In the genomic region with DNA sequence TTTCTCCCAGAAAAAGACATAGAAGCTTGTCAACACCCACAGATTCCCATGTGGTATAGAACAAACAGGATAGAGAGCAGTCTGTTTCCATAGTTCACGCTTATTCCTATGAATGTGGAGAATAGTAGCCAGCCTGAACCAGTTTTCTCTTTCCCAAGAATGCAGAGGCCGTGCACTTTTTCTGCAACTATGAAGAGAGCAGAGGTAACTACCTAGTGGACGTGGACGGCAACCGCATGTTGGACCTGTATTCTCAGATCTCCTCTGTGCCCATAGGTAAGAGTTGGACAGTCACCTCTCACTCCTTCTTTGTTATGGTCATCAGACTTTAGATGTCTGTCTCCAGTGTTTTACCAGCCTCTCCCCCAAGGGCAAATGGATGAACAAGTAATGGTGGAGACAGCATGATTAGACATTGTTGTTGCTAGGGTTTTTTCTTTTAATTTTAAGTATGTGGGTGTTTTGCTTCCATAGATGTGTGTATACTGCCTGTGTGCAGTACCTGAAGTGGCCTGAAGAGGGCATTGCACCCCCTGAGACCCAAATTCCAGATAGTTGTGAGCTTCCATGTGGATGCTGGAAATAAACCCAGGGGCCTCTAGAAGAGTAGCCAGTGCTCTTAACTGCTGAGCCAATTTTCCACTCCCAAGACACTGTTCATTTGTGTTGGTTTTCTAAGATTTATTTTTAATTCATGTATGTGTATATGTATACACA, we compare ENCODE assay signal across 25 mouse cellular contexts. TPM values are rescaled to one million over a fixed set of nuclear protein-coding genes. Genes with fewer than 3 reads are reported as not detected.
DNase-seq lines count a peak whose midpoint lies in the region; ATAC-seq and TF ChIP-seq lines count a peak whose summit lies in the region.
"Had no signal": no experiment of that assay in that cellular context is flagged by ENCODE, and none has a peak within 500 bp of the region (broad histone marks: within the 10 kb centered on the region; RNA-seq: fewer than 3 reads in every experiment).

No protein-coding gene starts in this region.

- intact Hi-C loops in heart, adult 2 months (cut with DNase I) = no loop called here
- intact Hi-C loops in left cerebral cortex, postnatal 10 days (cut with DNase I) = no loop called here

- DNase-seq in heart, adult 2 months = no peak
- no peak for DNase-seq in liver, embryonic 14.5 days (ENCODE audit: low read depth in 3 of 3, low spot score in 3 of 3)
- no peak for DNase-seq in brain, embryonic 14.5 days (ENCODE audit: low read depth)
- DNase-seq in yolk sac, embryonic 10.5 days (ENCODE audit: low spot score) = no peak
- no peak for DNase-seq in left cerebral cortex, postnatal 10 days (ENCODE audit: extremely low spot score in 1 of 2, low spot score in 2 of 2)
- DNase-seq: adrenal gland, adult 8-10 months; B cell, adult 2 months; cerebellum, adult 18-20 months; cerebellum, postnatal 36 days; kidney, adult 9 months; kidney, postnatal 4 days; left cerebral cortex, postnatal 4 days; lung, postnatal 4 days; right cerebral cortex, postnatal 4 days had no signal

- ATAC-seq in heart, embryonic 12.5 days (ENCODE audit: insufficient number of reproducible peaks, low FRiP score) = no peak
- ATAC-seq in liver, embryonic 14.5 days (ENCODE audit: insufficient read depth) = no peak
- no peak for ATAC-seq in liver, embryonic 12.5 days
- ATAC-seq: forebrain, embryonic 15.5 days had no signal

- H3K79me2 ChIP-seq in heart, adult 2 months (replicated peaks; ENCODE audit: control insufficient read depth, insufficient read depth, low read length) = no peaks in the 10 kb centered on the region

- H3K36me3 ChIP-seq in heart, adult 2 months (ENCODE audit: control insufficient read depth, insufficient read depth, low read length) = no peaks in the 10 kb centered on the region
- peaks cover 52% of the 10 kb centered on the region for H3K36me3 ChIP-seq in heart, embryonic 12.5 days
- H3K36me3 ChIP-seq in liver, embryonic 14.5 days (replicated peaks; ENCODE audit: control insufficient read depth, insufficient read depth, low read depth) = no peaks in the 10 kb centered on the region
- H3K36me3 ChIP-seq in liver, embryonic 12.5 days = peaks cover 26% of the 10 kb centered on the region
- no peaks in the 10 kb centered on the region for H3K36me3 ChIP-seq in E14TG2a.4 (ENCODE audit: insufficient read depth, low read length)
- H3K36me3 ChIP-seq: G1E had no signal

- TF ChIP-seq POLR2A in heart, adult 2 months (IDR thresholded peaks at IDR 0.05; ENCODE audit: insufficient read depth, low read depth, low read length) = no peak
- no peak for TF ChIP-seq POLR2A in brain, embryonic 14.5 days (IDR thresholded peaks at IDR 0.05; ENCODE audit: borderline replicate concordance, extremely low read depth, insufficient read depth, insufficient read length, poor library complexity, severe bottlenecking)

- TF ChIP-seq CTCF in heart, adult 2 months (IDR thresholded peaks at IDR 0.05) = peak; percentile 54
- peak; percentile 54 for TF ChIP-seq CTCF in liver, embryonic 14.5 days (IDR thresholded peaks at IDR 0.05; ENCODE audit: low read depth)
- peak; percentile 100 for TF ChIP-seq CTCF in E14TG2a.4 (conservative IDR thresholded peaks at IDR 0.05; ENCODE audit: low read length)
- TF ChIP-seq CTCF in brain, embryonic 14.5 days (IDR thresholded peaks at IDR 0.05; ENCODE audit: borderline replicate concordance, extremely low read depth, insufficient read depth, insufficient read length) = peak; percentile 41; the same call in 1 of the 2 replicates

- H3K27me3 ChIP-seq in heart, adult 2 months (ENCODE audit: control insufficient read depth, insufficient read depth, low read length) = no peaks in the 10 kb centered on the region
- no peaks in the 10 kb centered on the region for H3K27me3 ChIP-seq in heart, embryonic 12.5 days (replicated peaks)
- H3K27me3 ChIP-seq in liver, embryonic 14.5 days (ENCODE audit: control insufficient read depth, insufficient read depth, low read length) = no peaks in the 10 kb centered on the region
- H3K27me3 ChIP-seq in liver, embryonic 12.5 days (replicated peaks) = no peaks in the 10 kb centered on the region
- H3K27me3 ChIP-seq in E14TG2a.4 (ENCODE audit: insufficient read depth, low read length) = no peaks in the 10 kb centered on the region
- H3K27me3 ChIP-seq: forebrain, embryonic 15.5 days; hindbrain, embryonic 15.5 days; liver, embryonic 15.5 days; neural tube, embryonic 15.5 days had no signal

- no peaks in the 10 kb centered on the region for H3K4me1 ChIP-seq in heart, adult 2 months (ENCODE audit: control insufficient read depth, insufficient read depth, low read length)
- no peaks in the 10 kb centered on the region for H3K4me1 ChIP-seq in heart, embryonic 12.5 days (replicated peaks)
- H3K4me1 ChIP-seq in liver, embryonic 14.5 days (replicated peaks; ENCODE audit: control insufficient read depth in 2 of 2, insufficient read depth in 2 of 2, low read length in 1 of 2) = no peaks in the 10 kb centered on the region
- no peaks in the 10 kb centered on the region for H3K4me1 ChIP-seq in liver, embryonic 12.5 days
- peaks cover 27% of the 10 kb centered on the region for H3K4me1 ChIP-seq in E14TG2a.4 (replicated peaks; ENCODE audit: low read depth, low read length)
- H3K4me1 ChIP-seq: embryonic facial prominence, embryonic 10.5 days; forebrain, embryonic 15.5 days; hindbrain, embryonic 15.5 days; neural tube, embryonic 15.5 days had no signal

- no peak overlapping the region for H3K4me2 ChIP-seq in heart, embryonic 12.5 days
- H3K4me2 ChIP-seq in liver, embryonic 14.5 days (ENCODE audit: low read depth) = no peak overlapping the region
- H3K4me2 ChIP-seq in liver, embryonic 12.5 days = no peak overlapping the region
- H3K4me2 ChIP-seq: forebrain, embryonic 15.5 days; hindbrain, embryonic 15.5 days; liver, embryonic 15.5 days; midbrain, embryonic 11.5 days; neural tube, embryonic 15.5 days had no signal

- no peak overlapping the region for H3K27ac ChIP-seq in heart, adult 2 months
- no peak overlapping the region for H3K27ac ChIP-seq in heart, embryonic 12.5 days (ENCODE audit: poor library complexity, severe bottlenecking)
- H3K27ac ChIP-seq in liver, embryonic 14.5 days = no peak overlapping the region
- H3K27ac ChIP-seq in liver, embryonic 12.5 days = no peak overlapping the region
- H3K27ac ChIP-seq: embryonic facial prominence, embryonic 10.5 days; forebrain, embryonic 15.5 days; hindbrain, embryonic 15.5 days; liver, embryonic 15.5 days; neural tube, embryonic 15.5 days had no signal

- no peak overlapping the region for H3K4me3 ChIP-seq in heart, adult 2 months
- no peak overlapping the region for H3K4me3 ChIP-seq in heart, embryonic 12.5 days
- no peak overlapping the region for H3K4me3 ChIP-seq in liver, embryonic 14.5 days (ENCODE audit: insufficient read depth in 1 of 2, low read depth in 2 of 2, low read length in 2 of 2)
- no peak overlapping the region for H3K4me3 ChIP-seq in liver, embryonic 12.5 days
- no peak overlapping the region for H3K4me3 ChIP-seq in E14TG2a.4 (replicated peaks; ENCODE audit: low read length)
- H3K4me3 ChIP-seq: embryonic facial prominence, embryonic 10.5 days; erythroblast, embryonic 14.5 days; forebrain, embryonic 15.5 days; hindbrain, embryonic 15.5 days; liver, embryonic 15.5 days; neural tube, embryonic 15.5 days had no signal

- no peak overlapping the region for H3K9ac ChIP-seq in heart, adult 2 months (ENCODE audit: low read depth, low read length)
- no peak overlapping the region for H3K9ac ChIP-seq in heart, embryonic 12.5 days
- no peak overlapping the region for H3K9ac ChIP-seq in liver, embryonic 14.5 days (replicated peaks)
- H3K9ac ChIP-seq in liver, embryonic 12.5 days = no peak overlapping the region
- H3K9ac ChIP-seq: forebrain, embryonic 15.5 days; hindbrain, embryonic 15.5 days; liver, embryonic 15.5 days; neural tube, embryonic 15.5 days had no signal

- TF ChIP-seq EP300 in heart, adult 2 months (IDR thresholded peaks at IDR 0.05; ENCODE audit: insufficient read depth, low read depth, low read length) = no peak
- TF ChIP-seq EP300 in liver, embryonic 14.5 days (IDR thresholded peaks at IDR 0.05; ENCODE audit: low read depth) = no peak

- H3K9me3 ChIP-seq in heart, embryonic 12.5 days (replicated peaks) = peaks cover 13% of the 10 kb centered on the region
- no peaks in the 10 kb centered on the region; the same call in none of the 2 replicates for H3K9me3 ChIP-seq in liver, embryonic 14.5 days (ENCODE audit: control insufficient read depth, low read length)
- 0 out of 2 replicates have a peak, but pooled peaks cover 4% of the 10 kb centered on the region for H3K9me3 ChIP-seq in liver, embryonic 12.5 days (replicated peaks)
- H3K9me3 ChIP-seq in E14TG2a.4 (ENCODE audit: low read length) = no peaks in the 10 kb centered on the region
- H3K9me3 ChIP-seq: embryonic facial prominence, embryonic 10.5 days; forebrain, embryonic 15.5 days; G1E; hindbrain, embryonic 15.5 days; liver, embryonic 15.5 days; neural tube, embryonic 15.5 days had no signal

- 91% methylated on average over 5 of the region's 5 CpGs for WGBS in heart, adult 2 months
- 88% methylated on average over 5 of the region's 5 CpGs for WGBS in heart, embryonic 12.5 days
- WGBS in liver, embryonic 14.5 days (ENCODE audit: insufficient replicate concordance) = 77% methylated on average over 5 of the region's 5 CpGs
- WGBS in liver, embryonic 12.5 days (ENCODE audit: insufficient replicate concordance) = 81% methylated on average over 5 of the region's 5 CpGs

RNA-seq across cellular contexts. Expression of a gene that starts 54.7 kb away (rescaled TPM):
- 10 to 100 TPM; 28.8 to 29.1 TPM for total RNA-seq in heart, adult 2 months (2021)
- 38.8 and 50.2 TPM in 2 replicates for polyA plus RNA-seq in heart, adult 2 months (2012; rRNA removed)
- 43.1 and 43.3 TPM in 2 replicates for polyA plus RNA-seq in heart, embryonic 12.5 days (2016; fragmentation: Nextera tagmentation; extraction: Ambion mirVana)
- polyA plus RNA-seq in liver, embryonic 14.5 days (2012; rRNA removed) = 22.1 and 23.0 TPM in 2 replicates
- polyA plus RNA-seq in liver, embryonic 14.5 days (2014; fragmentation: Nextera tagmentation; extraction: Ambion mirVana) = 25.4 and 25.5 TPM in 2 replicates
- 41.6 and 42.4 TPM in 2 replicates for polyA plus RNA-seq in liver, embryonic 12.5 days (2016; fragmentation: Nextera tagmentation; extraction: Ambion mirVana)
- 56.6 and 62.4 TPM in 2 replicates for polyA plus RNA-seq in brain, embryonic 14.5 days (2012; rRNA removed)
- total RNA-seq in left cerebral cortex, postnatal 10 days (2021) = 10 to 100 TPM; 30.3 to 34.4 TPM

RNA-seq across cellular contexts. Expression of a gene that starts 54.8 kb away (rescaled TPM):
- 10 to 100 TPM; 17.2 to 19.1 TPM for total RNA-seq in heart, adult 2 months (2021)
- polyA plus RNA-seq in heart, adult 2 months (2012; rRNA removed) = 13.7 and 20.0 TPM in 2 replicates
- polyA plus RNA-seq in heart, embryonic 12.5 days (2016; fragmentation: Nextera tagmentation; extraction: Ambion mirVana) = 16.9 TPM in 2 replicates
- 6.2 and 7.9 TPM in 2 replicates for polyA plus RNA-seq in liver, embryonic 14.5 days (2012; rRNA removed)
- 6.3 and 6.5 TPM in 2 replicates for polyA plus RNA-seq in liver, embryonic 14.5 days (2014; fragmentation: Nextera tagmentation; extraction: Ambion mirVana)
- polyA plus RNA-seq in liver, embryonic 12.5 days (2016; fragmentation: Nextera tagmentation; extraction: Ambion mirVana) = 12.9 and 14.2 TPM in 2 replicates
- polyA plus RNA-seq in brain, embryonic 14.5 days (2012; rRNA removed) = 21.0 and 23.3 TPM in 2 replicates
- 10 to 100 TPM; 11.6 to 12.7 TPM for total RNA-seq in left cerebral cortex, postnatal 10 days (2021)

Comparison
In these comparisons a context has a peak if more than half of its experiments do, and no peak if none do; other contexts are left out.
1. CTCF ChIP-seq: peak in every context shown above with its lines; median percentile 100 in E14TG2a.4; 54 in heart, adult 2 months; 54 in liver, embryonic 14.5 days; 41 in brain, embryonic 14.5 days.